Mouse (Mus musculus) fibroblast of lung, adult 2 months (primary cell): ENCODE data around the gene Hint1.
A peak's percentile ranks its signal among the peaks of the same experiment; 100 is the strongest.
"Not testable (repeated sequence)": the region's sequence is repeated elsewhere in the genome, so short reads cannot be mapped to it uniquely, and the experiment has no call there.

Experiments used
- DNase-seq: peaks from one replicate; pipeline ENCODE4 v3.0.0-alpha.2; 2011; ENCODE audit warnings: low read depth

Hint1 gene

GRCm38 (mm10) chr11:54866119-54867048 lies at the start of gene Hint1:
TSS of gene Hint1 (plus strand) at chr11:54866383.
- DNase-seq, result no peak

DNA sequence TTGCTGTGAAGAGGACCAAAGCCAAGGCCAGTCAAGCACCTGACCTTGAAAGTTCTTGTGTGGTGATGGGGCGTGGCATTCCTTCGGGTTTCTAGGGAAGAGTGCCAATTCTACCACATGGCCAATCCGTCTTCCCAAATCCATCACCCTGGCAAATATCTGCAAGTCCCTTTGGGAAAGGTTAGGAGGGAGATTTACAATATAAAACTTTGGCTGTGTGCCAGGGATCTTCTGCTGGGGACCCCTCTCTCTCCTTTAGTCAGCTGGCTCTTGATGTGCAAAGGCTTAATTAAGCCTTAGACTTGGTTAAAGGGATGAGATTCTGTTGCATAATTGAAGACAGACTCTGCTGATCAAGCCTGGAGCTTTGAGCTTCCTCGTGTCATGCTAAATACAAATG lies 48.7 kb upstream of the Hint1 start:
- no peak for DNase-seq

GRCm38 (mm10) chr11:54819489-54819888 lies 46.7 kb upstream of the Hint1 start:
- no peak for DNase-seq

DNA sequence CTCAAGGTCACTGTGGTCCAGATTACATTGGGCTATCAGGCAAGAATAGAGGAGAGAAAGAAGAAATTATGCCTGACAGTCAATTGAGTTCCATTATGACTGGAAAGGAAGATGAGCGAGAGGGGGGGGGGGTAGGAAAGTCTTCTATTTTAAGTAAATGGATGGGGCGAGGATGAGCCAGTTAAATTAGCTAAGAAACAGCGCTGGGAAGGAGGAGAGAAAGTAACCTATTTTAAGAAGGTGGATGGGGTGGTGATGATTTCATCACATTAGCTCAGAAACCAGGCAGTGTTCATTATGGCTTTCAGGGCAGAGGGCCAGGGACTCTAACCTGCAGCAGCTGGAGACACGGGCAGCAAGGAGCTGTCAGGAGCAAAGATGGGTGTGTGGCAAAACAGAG lies 42.7 kb upstream of the Hint1 start:
- no peak for DNase-seq

- no peak for DNase-seq
Measured at GRCm38 (mm10) chr11:54825774-54826173, 40.4 kb upstream of the Hint1 start.

DNA sequence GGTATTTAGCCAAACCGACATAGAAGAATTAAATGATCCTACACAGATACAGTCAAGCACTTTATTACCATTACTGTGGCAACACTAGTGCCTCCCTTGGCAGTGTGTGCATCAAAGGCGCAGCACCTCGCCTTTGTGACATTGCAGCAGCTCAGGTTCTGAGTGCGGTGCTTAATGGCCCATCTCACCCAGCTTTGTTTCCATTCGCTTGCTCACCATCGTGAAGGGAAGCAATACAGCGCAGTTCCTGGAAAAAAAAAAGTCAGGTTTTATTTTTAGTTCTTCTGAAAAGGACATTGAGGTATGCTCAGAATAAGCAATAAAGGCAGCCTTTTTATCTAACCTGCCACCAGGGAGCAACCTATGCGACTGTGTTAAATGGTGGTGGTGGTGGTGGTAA lies 39.4 kb upstream of the Hint1 start:
- no peak for DNase-seq

DNA sequence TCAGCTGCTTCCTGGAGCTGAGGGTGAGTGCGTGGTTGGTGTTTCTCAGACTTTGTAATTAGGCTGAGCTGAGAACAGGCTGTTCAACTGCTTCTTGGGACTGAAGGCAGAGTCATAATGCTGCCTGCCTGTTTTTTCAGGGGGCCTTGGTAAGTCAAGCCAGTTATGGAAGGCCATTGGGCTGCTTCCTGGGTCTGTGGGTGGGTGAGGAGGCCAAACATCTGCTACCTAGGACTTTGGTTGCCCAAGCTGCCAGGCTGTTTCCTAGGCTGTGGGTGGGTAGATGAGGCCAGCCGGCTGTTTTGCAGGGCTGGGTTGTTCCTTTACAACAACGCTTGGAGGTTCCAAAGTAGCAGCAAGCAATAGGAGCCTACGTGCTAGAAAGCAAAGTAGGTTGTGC lies 32.4 kb upstream of the Hint1 start:
- no peak for DNase-seq

- no peak for DNase-seq
Measured at GRCm38 (mm10) chr11:54834596-54834995, 31.6 kb upstream of the Hint1 start.

- DNase-seq, result no peak
Measured at GRCm38 (mm10) chr11:54836106-54836505, 30.1 kb upstream of the Hint1 start.

DNA sequence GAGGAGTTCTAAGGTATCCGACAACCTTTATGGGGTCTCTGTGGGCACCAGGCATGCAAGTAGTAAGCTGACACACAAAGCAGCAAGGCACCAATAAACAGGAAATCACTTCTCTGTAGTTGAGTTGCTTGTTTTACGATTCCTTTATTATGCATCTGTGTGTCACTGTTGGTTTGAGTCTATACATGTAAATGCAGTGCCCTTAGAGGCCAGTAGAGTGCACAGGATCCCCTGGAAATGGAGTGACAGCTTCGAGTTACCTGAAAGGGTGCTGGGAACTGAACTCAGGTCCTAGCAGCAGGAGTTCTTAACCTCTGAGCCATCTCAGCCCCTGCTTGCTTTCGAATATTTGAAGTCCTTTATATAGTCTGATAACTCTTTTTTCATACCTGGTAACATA lies 26.5 kb upstream of the Hint1 start:
- DNase-seq, result no peak

DNA sequence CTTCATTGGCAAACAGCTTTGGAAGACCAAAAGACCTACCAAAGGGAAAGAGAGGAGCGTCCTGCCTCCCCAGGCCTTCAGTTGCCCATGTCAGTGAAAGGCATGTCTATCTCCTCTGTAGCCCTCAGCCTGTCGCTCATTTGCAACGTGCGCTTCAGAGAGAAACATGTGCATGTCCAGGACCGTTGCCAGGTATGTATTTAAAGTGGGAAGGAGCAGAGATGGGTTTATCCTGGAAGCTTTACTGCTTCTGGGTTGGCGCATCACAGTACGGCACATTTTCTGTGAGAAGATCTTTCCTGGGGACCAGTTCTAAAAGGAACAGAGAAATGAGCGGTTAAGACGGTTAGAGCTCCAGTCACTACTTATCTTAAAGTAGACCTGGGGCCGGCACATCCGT lies 25.3 kb upstream of the Hint1 start:
- DNase-seq, result no peak

GRCm38 (mm10) chr11:54844424-54844823 lies 21.8 kb upstream of the Hint1 start:
- no peak for DNase-seq

GRCm38 (mm10) chr11:54844959-54845358 lies 21.2 kb upstream of the Hint1 start:
- no peak for DNase-seq

DNA sequence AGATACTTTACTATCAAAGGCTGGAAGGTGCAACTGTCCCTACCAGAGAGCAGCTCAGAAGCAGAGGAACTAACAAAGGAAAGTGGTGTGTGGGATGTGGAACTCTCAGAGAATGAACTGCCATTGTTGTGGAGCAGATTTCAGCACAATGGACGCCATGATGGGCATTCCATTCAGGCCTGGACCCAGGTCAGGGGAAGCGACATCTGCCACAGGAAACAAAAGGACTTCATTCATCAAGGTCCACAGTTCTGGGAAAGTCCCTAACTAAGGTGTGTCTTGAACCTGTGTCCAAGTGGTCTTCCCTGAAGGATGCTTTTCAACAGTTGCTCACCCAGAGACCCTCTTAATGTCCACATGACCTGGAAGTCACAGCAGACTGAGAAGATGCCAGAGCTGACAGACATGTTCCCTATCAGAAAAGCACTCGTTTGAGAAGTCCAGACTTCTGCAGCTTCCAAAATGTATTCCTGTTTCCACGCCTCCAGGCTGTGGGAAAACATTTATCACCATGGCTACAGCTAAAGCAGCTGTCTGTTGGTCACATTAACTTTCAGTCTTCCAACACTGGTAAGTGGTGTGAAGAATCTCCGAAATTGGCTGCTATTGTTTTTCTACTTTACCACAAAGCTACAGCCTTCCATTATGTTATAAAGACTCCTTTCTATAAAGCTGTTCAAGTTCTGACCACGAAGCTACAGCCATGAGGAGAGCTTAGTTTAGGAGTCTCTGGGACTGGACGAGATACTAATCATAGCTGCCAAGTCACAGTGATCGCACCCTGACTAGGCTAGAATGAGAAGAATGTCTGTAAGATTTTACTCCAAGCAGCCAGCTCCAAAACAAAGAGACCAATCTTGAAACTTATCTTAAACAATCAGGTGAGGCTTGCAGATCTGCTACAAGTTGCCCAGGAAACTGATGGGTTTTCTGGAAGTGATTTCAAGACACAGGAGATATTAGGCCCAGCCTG lies 20.4 kb upstream of the Hint1 start:
- no peak for DNase-seq

DNA sequence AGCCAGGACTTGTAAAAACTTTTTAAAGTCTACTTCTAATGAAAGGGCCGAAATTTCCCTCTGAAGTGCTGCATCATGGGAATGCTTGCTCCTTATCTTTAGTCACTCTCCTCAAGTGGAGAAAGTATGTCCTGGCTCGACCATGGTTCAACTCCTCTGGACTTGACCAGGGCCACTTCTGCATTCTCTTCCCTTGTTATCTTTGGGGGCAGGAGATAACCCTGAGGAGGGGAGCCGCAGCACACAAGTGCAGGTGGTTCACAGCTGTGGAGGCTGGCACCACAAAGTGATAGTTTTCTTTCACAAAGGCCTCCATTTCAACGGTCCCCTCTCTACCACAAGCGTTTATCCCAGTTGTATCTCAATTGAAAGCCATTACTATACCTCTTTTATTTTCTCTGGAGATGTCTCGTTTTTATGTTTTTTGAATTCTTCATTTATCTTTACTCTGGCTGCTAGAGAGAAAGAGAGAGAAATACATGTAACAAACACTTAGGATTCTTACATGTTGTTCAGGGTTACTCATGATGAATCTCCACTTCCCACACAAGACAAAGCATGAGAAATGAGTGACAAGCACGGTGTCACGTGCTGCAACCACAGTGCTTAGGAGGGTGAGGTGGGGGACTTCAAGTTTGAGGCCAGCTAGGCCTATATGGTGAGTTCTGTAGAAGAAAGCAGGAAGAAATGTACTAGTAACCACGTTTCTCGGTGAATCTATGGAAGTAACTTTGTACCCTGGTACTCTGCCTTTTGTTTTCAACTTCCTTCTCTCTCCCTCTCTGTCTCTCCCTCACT lies 16.0 kb upstream of the Hint1 start:
- no peak for DNase-seq

- DNase-seq, result no peak
Measured at GRCm38 (mm10) chr11:54851656-54852055, 14.5 kb upstream of the Hint1 start.

DNA sequence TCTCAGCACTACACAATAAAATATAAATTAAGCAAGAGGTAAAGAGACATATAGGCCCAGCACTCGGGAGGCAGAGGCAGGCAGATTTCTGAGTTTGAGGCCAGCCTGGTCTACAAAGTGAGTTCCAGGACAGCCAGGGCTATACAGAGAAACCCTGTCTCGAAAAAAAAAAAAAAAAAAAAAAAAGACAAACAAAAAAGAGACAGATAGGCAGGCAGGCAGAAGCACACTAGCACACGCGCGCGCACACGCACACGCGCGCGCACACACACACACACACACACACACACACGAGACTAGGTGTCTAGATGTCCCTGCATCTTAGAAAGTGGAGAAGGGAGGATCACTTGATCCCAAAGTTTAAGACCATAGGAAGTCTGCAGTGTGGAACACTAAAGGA lies 7.3 kb upstream of the Hint1 start:
- DNase-seq, result not testable (repeated sequence)

DNA sequence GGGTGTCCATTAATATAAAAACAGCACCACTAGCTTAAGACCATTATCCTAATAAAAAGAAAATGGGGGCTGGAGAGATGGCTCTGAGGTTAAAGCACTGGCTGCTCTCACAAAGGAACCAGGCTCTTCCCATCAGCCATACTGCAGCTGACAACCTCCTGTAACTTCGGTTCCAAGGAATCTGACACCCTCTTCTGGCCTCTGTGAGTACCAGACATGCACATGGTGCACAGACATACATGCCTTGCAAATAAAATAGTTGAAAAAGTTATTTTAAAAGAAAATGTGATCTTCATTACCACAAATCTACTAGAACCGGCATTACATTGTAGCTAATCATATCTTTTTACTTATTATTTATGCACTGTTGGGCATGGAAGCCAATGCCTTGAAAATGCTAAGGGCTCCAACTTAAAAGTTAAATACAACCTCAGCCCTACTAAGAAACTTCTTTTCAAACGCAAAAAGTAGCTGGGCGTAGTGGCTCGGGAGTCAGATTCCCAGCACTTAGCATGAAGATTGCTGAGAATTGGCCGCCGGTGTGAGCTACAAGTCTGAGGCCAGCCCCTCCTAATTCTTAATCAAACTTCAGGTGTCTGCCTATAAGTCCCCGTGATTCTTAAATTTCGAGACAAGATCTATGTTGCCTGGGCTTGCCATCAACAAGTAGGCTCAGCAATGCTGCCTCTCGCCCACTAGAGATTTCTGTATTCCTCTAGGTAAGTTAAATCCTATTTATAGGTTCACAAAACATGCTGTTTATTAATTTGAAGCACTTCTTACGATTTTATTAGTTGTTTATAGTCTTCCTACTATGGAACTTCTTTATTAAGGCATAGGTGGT lies 6.6 kb upstream of the Hint1 start:
- DNase-seq, result no peak

DNA sequence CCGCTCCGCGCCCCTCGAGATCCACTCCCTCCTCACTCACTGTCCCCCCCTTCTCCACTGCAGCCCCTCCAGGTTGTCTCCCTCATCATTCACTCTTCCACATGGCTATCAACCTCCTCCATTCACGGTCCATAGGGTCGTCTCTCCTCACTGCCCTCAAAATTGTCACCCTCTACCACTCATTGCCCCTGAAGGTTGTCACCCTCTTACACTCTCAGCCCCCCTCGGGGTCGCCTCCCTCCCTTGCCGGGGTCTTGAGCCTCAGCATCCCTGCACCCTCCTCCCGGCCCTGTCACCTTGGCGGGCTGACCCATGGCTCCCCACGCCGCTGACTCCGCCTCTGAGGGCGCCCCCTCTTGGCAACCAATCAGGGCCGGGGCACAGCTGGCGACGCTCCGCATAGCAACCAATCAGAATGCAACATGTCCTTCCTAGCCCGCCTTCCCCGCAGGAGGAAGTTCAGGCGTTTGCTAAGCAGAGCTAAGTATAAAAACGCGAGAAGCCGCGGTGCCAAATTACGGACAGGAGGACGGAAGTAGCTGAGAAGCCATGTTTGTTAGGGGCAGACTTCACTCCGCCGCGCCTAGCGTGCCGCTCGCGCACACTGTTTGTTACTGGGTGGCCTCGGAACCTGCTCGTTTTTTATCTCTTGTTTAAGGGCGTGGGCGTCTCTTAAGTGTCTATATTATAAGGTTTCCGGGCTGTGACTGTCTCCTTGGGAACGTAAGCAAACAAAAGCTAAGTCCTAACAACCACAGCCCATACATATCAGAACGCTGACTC lies 5.7 kb upstream of the Hint1 start, which contains the start of gene Lyrm7:
Gene Lyrm7 (minus strand): TSS at position 661 of the 783 bp plus-strand sequence.
- DNase-seq, result peak; percentile 94
